Mouse (Mus musculus): ENCODE results near the gene Itprip.
"Not testable (repeated sequence)": the region's sequence is repeated elsewhere in the genome, so short reads cannot be mapped to it uniquely, and the experiment has no call there.

Gene Itprip

DNA sequence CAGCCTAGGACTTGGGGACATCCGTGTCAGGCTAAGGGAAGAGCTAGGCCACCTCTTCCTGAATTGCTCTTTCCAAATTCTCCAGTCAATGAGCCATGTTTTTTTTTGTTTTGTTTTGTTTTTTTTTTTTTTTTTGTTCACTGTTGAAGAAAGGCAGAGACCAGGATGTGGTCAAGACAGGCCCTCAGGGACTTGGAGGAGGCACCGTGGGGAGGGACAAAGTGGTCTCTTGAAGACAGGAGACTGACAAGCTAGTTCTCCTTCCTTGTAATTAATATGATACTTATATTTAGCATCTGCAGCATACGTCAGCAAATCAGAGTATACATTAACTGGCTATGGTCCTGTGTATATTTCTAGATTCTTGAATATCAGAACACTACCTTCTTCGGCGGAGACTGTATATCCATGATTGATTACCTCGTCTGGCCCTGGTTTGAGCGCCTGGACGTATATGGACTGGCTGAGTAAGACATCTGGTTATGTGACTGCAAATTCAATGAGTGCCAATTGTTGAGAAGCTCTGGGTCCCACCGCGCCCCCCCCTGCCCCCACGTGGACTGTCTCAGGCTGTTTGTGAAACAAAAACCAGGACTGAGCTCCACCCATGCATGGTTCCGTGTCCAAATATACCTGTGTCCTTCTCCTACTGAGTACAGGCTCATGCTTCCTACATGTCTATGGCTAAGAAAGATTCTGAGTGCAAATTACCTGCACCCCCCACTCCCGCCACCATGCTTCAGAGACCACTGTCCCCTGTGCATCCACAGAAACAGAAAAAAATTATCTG lies 34.6 kb downstream of the Itprip start:
- no peak for DNase-seq

DNA sequence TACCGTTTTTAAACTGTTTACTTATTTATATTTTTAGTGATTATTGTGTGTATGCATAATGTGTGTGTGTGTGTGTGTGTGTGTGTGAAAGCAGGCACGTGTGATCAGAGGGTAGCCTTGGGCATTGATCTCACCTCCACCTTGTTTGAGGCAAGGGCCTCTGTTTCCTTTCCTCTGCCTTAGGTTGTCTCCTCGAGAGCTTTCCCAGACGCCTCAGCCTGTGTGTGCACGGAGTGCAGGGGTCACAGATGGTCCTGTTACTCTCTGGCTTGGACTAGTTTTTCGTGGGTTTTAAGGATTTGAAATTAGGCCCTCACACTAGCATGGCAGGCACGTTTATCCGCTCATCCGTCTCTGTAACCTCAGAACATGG lies 36.2 kb downstream of the Itprip start:
- DNase-seq = no peak

DNA sequence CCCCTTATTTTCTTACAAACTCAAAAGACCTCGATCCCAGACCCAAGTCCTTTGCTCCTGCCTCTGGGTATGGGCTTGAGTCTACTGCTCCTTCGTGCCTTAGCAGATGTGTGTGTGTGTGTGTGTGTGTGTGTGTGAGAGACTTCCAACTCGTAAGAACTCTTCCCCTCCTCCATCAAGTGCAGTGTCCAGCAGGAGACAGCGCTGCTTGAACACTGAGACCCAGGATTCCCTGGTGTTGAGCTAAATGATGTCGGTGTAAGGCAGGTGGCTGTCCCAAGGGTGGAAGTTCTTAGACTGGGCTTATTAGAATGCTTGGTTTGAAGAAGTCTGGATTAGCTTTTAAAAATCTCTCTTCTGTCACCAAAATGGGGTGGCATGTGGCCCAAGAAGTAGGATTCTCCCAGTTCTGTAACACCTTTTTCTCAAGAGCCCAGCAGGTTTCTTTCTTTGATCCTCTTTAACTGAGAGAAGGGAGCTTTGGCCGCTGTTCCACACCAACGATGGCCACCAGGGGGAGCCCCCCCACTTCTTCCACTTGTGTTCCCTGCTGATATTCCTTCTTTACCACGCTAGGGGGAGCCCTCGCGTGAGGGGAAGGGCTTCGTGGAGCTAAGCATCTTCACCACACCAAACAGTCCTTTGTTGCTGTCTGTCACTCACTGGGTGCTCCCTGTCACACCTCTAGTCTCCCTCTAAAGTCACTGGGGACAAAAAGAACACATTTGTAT lies 36.8 kb downstream of the Itprip start:
- peak; percentile 45 to 76 for DNase-seq

DNA sequence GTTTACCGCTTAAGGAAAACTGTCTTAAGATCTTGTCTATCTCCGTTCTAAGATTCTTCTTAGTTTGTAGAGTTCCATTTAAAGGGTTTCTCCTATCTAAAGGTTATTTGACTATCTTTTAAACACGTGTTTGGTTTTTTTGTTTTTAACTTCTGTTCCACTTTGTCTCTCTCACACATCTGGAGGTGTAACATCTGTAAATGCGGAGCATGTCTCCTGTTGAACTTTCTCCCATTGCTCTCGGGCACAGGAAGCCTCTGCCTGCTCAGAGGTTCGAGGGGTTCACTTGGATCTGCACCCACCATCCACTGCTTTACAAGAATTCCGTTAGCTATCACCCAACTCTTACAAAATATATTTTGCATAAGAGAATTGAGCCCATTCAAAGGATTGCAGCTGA lies 37.6 kb downstream of the Itprip start:
- no peak for DNase-seq

DNA sequence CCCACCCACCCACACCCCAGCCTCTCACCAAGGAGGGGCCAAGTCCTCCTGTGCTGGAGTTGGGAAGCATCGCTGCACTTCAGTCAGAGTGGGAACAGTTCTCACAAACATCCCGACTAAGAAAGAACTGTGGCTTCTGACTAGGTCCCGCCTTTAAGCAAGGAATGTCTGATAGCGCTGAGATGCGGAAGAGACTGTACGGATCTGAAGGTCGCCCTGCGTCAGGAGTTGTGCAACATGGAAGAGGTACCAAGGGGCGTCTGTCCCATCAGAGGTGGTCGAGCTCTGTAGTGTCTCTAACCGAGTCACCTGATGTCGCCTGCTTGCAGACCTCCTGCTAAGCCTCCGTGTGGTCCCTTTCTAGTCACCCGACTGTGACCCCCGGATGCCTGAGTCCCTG lies 42.8 kb downstream of the Itprip start:
- no peak for DNase-seq

DNA sequence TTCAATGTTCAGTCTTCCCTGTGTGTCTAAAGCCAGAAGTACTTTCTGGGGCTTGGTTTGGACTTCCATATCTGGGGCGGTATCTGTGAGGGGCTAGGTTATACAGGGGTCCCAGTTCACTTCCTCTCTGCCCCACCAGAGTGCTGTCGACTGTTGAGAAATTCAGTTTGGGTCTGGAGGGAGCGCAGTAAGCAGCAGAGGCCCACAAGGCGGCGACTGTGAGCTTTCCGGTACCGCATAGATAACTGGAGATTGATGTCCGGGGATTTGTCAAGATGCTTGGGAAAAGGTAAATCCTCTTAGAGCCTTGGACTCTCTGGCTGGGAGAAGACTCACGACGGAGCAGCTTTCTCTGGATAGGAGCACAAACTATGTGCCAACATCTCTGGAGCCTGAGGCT lies 47.6 kb downstream of the Itprip start:
- DNase-seq = no peak

DNA sequence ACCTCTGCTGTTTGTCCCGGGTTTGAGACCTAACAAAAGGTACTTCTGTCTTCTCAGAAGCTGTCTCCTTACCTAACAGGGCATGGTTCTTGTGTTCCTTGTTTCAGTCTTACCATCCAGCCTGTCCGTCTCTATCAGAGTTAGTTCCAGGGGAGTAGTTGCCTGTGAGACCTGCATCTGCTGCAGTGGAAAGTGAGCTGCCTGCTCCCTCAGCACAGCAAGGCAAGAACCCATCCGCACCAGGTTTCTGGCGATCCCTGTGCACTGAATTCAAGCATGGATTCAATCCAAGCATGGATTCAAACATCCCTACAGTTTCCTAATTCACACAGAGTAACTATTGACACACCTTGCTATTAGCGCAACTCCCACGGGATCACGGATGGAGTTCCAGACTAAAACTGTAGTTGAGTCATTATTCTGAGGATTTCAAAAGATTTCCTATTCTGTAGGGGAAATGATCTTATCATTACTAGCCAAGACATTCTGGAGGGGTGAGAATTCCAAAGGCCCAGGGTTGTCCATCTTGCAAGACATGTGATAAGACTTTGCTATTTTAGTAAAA lies 48.9 kb downstream of the Itprip start:
- no peak for DNase-seq

DNA sequence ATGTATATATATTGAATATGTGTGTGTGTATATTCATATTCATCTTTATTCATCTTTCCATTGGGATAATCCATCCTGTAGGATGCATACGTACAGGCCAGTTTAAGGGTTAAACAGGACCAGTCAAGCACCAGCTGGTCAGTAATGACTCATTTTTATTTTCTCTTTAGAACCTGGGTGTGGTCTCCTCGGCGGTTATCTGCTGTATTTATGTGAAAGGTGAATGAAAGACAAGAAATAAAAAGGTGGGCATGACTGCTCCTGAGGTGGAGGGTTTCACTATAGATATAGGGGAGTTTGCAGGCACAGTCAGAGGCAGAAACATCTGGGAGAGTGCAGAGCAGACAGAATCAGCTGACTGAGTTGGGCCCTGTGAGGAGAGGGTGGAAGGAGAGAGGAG lies 49.6 kb downstream of the Itprip start:
- DNase-seq = no peak

DNA sequence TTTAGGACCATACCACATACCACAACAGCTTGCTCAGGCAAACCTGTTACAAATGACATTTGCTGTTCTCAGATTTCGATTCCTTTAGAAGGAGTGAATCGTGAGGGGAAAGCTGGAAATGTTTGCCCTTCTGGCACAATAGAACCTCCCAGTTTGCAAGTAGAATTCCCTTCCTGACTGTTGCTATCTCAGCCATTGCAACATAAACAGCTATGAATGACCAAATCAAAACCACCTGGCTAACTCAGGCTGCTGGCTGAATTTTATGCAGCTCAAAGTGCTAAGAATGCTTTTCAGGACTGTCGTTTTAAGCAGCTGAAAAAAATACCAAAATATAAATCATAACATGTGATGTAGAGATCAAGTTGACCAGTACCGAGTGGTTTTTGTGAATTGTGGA lies 50.1 kb downstream of the Itprip start:
- DNase-seq = no peak

DNA sequence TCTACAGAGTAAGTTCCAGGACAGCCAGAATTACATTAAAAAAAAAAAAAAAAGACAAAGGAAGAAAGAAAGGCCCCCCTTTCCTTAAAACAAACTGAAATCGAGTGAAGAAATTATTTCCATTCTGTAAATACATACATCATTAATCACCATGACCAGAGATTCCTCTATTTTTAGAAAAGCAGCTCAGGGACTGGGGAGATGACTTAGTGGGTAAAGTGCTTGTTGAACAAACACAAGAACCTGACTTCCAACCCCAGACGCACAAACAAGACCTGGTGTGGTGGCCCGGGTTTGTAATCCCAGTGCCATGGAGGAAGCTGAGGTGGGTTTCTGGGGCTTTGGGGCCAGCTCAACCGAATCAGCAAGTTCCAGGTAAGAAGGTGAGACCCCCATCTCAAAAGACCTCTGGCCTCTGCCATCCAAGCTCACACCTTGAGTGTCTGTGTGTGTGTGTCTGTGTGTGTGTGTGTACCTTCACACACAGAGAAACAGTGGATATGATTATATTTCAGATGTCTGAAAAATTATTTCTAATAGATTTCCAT lies 51.4 kb downstream of the Itprip start:
- DNase-seq = no peak

DNA sequence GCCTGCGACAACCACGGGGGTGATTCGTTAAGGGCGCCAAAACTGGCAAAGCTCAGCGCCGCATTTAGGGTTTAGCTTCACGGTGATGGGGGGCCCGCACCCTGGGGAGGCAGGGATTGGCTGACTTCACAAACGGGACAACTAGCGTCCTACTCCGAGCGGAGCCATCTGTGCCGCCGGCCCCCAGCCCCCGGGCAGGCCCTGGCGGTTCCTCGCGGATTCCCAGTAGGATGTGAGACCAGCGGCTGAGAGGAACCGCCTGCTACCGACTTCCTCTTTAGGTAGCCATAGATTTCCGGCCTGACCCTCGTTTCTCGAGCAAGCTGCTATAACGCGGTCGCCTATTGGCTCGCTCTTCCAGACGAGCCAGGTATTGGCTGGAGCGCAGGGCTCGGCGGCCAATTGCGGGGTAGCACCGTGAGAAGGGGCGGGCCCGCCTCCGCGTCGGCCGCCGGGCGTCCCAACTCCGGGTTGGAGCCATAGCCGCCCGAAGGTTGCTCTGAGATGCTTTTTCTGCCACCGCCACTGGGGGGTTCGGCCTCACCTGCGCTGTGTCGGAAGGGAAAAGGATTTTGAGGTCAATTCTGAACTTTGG lies 53.6 kb downstream of the Itprip start, which contains the start of gene Gsto2:
TSS of gene Gsto2 (plus strand) at position 182 of the 595 bp plus-strand sequence.
- peak; percentile 94 for DNase-seq

DNA sequence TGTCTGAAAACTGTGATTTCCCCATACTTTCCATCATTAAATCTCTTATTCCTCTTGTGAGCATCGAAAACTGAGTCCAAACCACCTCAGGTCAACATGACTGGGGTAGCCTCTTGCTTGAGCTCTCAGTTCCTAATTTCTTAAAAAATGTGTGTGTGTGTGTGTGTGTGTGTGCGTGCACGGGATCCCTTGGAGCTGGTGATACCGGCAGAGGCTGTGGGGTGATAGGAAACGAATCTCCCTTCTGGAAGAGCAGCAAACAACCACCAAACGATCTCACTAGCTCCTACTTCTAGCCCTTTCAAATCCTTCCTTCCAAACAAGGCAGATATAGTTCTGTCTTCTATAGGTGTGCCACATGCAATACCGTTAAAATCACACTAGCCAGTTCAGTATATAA lies 54.4 kb downstream of the Itprip start:
- no peak for DNase-seq

DNA sequence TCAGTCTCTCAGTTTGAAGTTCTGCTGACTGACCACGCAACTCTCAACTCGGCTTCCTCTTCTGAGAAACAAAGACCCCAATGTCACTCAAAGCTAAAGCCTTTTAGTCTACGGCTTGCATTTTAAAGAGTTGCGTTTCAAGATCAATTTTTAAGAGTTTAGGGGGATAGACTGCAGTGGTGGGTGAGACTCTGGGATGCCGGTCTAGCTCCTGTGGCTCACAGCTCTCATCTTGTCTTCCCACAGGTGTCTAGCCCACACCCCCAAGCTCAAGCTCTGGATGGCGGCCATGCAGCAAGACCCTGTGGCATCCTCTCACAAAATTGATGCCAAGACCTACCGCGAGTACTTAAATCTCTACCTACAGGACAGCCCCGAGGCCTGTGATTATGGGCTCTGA lies 55.0 kb downstream of the Itprip start:
- DNase-seq = no peak

DNA sequence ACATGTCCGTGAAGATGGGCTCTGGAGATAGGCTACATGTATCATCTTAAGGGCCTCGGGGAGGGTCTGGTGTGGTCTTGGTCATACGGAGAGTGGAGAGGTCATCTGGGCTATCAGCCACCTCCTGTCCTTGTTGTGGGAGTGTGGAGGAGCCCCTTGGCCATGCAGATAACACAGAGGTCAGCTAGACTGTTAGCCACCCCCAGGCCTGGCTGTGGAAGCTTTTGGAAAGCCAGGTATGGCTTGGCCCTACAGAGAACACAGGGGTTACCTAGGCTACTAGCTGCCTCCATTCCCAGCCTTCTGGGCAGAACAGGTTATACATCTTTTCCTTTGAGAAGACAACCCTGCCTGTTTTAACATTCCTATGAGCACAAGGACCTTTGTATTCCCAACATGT lies 56.5 kb downstream of the Itprip start:
- no peak for DNase-seq

DNA sequence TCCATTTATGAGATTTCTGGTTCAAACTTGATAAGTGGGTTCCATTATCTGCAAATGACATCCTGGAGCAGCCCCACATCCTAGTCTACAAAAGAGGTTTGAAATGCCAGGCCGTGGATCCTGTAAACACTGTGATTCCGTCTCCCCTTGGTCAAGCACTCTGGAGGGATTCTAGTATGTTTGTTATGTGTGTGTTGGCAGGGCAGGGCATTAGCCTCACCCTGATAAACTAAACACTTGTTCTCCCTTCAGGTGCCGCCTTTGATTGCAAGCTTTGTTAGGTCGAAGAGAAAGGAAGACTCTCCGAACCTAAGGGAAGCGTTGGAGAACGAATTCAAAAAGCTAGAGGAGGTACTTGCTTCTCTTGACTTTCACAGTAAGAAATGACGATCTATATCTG lies 59.9 kb downstream of the Itprip start:
- DNase-seq = no peak

DNA sequence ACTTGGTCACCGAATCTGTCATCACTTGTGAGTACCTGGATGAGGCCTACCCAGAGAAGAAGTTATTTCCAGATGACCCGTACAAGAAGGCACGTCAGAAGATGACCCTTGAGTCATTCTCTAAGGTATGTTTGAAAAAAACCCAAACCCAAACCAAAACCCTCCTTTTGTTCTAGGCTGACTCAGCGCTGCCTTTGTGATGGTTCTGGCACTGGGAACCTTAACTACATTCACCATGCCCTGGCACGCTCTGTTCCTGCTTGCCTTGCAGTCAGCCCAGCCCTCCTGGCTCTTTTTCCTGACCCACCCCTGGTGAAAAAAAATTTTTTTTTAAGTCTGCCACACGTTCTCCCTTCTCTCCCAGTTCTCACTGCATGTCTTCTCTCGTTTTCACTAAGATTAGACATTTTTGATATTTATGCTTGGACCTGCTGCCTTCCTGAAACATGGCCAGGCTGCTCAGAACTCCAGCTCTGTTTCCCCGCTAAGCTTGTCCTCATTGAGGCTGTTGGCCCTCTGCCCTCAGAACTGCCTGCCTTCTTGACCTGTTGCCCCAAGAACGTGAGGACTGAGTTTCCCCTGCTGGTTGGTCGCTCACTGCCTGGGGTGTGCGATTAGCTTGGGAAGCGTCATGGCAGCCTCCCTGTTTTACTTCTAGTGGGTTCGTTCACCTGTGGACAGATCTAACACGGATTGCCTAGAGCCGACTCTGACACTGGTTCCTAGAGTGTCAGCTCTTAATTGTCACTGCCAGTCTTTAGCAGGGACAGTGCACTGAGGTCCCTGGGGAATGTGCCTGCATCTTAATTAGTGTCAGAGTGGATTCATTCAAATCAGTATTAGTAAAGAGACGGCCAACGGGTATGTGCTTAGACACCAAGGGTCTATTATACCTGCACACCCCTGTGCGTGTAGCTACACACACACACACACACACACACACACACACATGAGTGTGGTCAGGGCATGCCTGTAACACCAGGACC lies 60.8 kb downstream of the Itprip start:
- DNase-seq = no peak

DNA sequence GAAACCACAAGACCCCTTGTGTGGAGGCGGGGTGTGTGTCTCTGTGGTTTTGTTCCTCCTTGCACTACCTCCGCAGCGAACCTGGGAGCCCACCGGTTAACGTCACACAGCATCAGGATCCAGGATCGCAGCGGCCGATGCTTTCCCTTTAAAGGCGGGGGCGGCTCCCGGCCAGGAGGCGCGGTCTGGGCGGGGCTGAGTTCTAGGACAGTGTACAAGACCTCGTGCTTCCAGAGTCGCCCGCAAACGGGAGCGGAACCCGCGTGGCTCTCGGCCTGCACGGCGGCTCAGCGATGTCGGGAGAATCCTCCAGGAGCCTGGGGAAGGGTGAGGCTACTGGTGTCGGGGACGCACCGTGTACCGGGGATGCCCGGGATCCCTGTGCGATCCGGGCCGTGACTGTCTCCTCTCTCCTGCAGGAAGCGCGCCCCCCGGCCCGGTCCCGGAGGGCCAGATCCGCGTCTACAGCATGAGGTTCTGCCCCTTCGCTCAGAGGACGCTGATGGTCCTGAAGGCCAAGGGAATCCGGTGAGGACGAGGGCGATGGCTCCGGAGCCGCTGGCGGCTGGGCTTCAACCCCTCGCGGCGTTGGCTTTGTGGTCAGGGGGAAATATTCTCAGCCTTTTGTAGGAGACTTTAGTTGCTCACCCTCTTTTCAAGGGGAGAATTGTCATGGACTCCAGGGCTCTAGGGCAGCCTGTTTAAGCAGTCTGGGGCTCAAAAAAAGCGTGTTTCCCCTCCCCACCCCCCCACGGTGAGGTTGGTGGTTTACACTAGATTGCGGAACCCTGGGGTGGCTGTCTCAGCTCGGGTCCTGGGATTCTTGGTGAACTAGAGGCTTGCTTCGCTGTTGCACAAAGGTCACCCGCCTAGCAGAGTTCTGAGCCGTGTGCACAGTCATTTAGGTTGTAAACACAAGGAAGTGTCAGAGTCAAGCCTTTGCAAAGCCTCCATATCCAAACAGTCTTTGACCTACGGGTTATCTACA lies 64.0 kb downstream of the Itprip start, which contains the start of gene Gsto1:
TSS of gene Gsto1 (plus strand) at position 175 of the 988 bp plus-strand sequence.
- peak; percentile 82 to 91 for DNase-seq

DNA sequence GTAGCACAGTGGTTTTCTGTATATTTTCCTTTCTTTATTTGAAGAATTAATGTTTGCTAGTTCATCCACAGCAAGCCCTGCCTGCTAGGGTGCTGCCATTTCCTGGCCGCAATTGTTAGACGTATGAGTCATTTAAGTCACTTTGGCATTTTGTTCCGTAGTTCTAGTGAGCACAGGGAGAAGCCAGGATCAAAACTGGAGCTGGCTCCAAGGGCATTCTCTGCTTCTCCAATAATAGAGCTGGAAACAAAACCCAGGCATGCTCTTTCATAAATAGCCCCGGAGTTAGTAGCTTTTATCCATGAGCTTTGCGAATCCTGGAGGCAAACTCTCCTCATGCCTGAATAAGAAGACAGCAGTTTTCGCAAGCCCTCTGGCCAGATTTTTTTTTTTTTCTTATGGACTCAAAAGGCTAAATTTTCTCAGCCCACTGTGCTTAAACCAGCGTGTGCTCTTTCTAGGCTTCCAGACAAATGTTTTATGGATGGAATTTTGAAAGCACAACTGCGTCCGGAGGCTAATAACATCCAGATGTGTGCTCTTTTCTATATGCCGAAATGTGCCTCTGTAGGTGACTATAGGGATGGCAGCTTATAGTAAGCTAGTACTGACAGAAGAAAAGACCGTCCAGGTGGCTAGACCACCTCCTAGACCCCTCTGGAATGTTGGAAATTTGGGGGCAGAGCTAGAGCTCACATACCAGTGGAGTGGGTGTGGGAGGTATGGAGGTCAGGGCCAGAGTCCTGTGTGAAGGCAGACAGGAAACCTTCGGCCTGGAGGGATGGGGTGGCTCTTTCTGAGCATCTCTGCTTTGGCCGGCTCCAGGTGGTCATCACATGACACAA lies 64.9 kb downstream of the Itprip start:
- no peak for DNase-seq

DNA sequence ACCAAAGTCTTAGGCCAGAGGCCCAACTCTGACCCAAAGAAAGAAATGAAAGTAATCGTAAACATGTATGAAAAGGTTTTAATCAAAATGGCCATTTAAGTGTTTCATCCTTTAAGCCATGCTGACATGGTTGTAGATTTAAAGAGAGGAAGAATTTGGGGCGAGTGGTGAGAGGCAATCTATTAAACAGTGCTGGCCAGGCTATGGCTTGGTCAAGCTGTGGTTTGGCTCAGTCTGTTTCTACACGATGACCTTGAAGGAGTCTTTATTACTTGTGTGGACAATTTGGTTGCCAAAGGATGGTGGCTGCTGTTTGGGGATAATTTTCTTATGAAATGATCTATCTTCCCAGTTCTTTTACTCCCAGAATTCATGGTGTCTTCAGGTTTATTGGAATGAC lies 66.0 kb downstream of the Itprip start:
- DNase-seq = no peak

DNA sequence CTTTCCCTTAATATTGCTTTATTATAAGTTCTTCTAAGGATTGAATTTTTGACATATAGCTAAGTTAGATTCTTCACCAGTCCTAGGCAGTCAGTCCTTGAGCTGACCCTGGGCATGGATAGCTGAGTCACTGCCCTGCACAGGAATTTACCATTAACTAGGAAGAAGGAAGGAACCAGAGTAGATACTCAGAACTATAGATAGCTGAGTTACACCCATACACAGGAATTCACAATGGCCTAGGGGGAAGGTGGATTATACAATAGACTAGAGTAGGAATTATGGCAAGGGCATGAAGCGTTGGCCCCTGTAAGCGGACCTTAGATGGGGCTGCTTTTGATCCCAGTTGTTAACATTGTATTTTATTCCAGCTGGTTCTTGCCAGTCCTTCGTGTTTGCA lies 67.0 kb downstream of the Itprip start:
- not testable (repeated sequence) for DNase-seq

Measured in kidney, adult 8-10 months (tissue).